Mouse (Mus musculus) heart, adult 2 months (tissue): ENCODE measurements around the gene Primpol. TPM values are rescaled to one million over a fixed set of nuclear protein-coding genes. Genes with fewer than 3 reads are reported as not detected.
A peak's percentile ranks its signal among the peaks of the same experiment; 100 is the strongest.

Experiments used
- DNase-seq, 2 experiments: peaks; one replicate each; pipeline ENCODE4 v3.0.0; 2021
- H3K27ac ChIP-seq: fragments of 200-600 bp; 2 replicates; pipeline ENCODE4 v1.8.1; 2022
- H3K27me3 ChIP-seq: fragments of 200-500 bp; 2 replicates; pipeline ENCODE4 v1.6.1; 2012; ENCODE audit warnings: mild to moderate bottlenecking, low read length, inconsistent platforms, mixed read lengths; ENCODE audit not compliant: control insufficient read depth, insufficient read depth
- H3K36me3 ChIP-seq: fragments of 200-500 bp; 2 replicates; pipeline ENCODE4 v1.6.1; 2012; ENCODE audit warnings: low read length, inconsistent platforms; ENCODE audit not compliant: control insufficient read depth, insufficient read depth
- H3K4me1 ChIP-seq: fragments of 200-500 bp; 2 replicates; pipeline ENCODE4 v1.6.1; 2011; ENCODE audit warnings: low read length; ENCODE audit not compliant: control insufficient read depth, insufficient read depth
- H3K4me3 ChIP-seq: fragments of 200-600 bp; 2 replicates; pipeline ENCODE4 v1.8.1; 2022
- H3K79me2 ChIP-seq: fragments of 200-500 bp; replicated peaks from 2 replicates; pipeline ENCODE4 v1.6.1; 2012; ENCODE audit warnings: mild to moderate bottlenecking, inconsistent platforms, low read length, moderate library complexity, mixed read lengths; ENCODE audit not compliant: control insufficient read depth, insufficient read depth
- H3K9ac ChIP-seq: fragments of 200-500 bp; 2 replicates; pipeline ENCODE4 v1.6.1; 2012; ENCODE audit warnings: low read depth, mild to moderate bottlenecking, control low read depth, inconsistent platforms, low read length, mixed read lengths
- CTCF ChIP-seq: fragments of 200-600 bp; IDR thresholded peaks from 2 replicates; pipeline ENCODE4 v1.8.1; 2022; ENCODE audit warnings: antibody characterized with exemption, mild to moderate bottlenecking, moderate library complexity
- EP300 ChIP-seq: fragments of 200-500 bp; IDR thresholded peaks from 2 replicates; pipeline ENCODE4 v1.6.1; 2011; ENCODE audit warnings: low read depth, low read length, control low read depth; ENCODE audit not compliant: insufficient read depth
- POLR2A ChIP-seq: fragments of 200-500 bp; IDR thresholded peaks from 2 replicates; pipeline ENCODE4 v1.6.1; 2011; ENCODE audit warnings: mild to moderate bottlenecking, low read depth, low read length, control low read depth; ENCODE audit not compliant: insufficient read depth
- WGBS: fragments of 180-500 bp; shearing (Covaris S2); methylation state at CpG from one replicate; pipeline ENCODE4 v1.1.7; 2018; 5-methylcytosine and 5-hydroxymethylcytosine counted together
- intact Hi-C: fragments of 180-260 bp; cut with DNase I; formaldehyde crosslinking; loops from one replicate; pipeline ENCODE4 v1.15.1; 2025
- polyA plus RNA-seq: library from polyadenylated mRNA; depleted of rRNA; stranded (reverse); fragments of >200 nt; gene quantifications from 2 replicates; pipeline ENCODE4 v1.2.3, GENCODE M21; 2012
- total RNA-seq, 2 experiments: library from RNA; stranded (reverse); gene quantifications; 2 replicates each; pipeline ENCODE4 v1.2.3; 2021

Gene Primpol
- total and polyA plus RNA-seq, 3 experiments: 0.86 to 2.4 (median 1.9) TPM

DNA sequence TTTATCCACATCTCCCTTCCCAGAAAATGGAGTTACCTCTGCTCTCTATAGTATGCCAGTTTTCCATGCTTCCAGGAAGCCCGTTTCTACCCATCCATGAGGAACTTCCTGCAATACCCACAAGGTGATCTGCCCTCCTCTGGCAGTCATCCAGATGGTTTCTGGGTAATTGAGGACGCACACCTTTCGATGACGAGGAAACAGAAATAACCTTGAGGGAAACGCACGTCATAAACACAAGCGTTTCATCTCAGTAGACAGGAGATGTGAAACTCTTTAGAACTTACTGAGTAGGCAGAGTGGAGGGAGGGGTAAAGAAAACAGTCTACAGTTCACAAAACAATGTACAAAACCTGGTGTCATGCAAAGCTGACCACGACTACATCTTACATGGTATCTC, 67.0 kb downstream of the Primpol start:
- no peaks in the 10 kb centered on the region for H3K27me3 ChIP-seq
- intact Hi-C loops: loop anchor here (2.0 to 10.0 kb wide), 2 partner anchors 69 to 395 kb away; no protein-coding TSS in a partner anchor

DNA sequence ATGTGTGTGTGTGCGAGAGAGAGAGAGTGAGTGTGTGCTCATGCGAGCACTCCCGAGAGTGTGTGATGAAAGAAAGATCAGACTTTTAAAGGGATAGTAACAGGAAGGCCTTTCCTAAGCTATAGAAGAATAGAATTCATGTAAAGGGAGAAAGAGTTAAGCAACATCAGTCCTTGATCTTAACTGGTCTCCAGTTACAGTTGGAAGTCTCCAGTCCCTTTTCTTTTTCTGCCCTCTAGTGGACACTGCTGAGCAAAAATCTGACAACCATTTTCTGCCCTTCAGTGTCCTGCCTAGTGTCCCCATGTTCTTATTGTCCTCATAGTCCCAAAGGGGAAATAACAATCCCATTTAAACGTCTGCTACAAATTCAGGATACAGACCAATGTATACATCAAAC, 69.8 kb downstream of the Primpol start:
- 30% methylated on average over 4 of the region's 4 CpGs for WGBS
- intact Hi-C loops: loop anchor here (1.0 to 10.0 kb wide), 5 partner anchors 76 to 362 kb away; partner anchors contain the start of gene Acsl1
- H3K4me1 ChIP-seq: peaks cover 1% of the 10 kb centered on the region; the same call in 1 of the 2 replicates
- no peaks in the 10 kb centered on the region for H3K27me3 ChIP-seq
- no peaks in the 10 kb centered on the region for H3K36me3 ChIP-seq
- H3K9ac ChIP-seq: no peak overlapping the region
- H3K79me2 ChIP-seq: no peaks in the 10 kb centered on the region
- H3K27ac ChIP-seq: no peak overlapping the region
- TF ChIP-seq CTCF (peak; percentile 85), POLR2A (no peak)
- no peak overlapping the region for H3K4me3 ChIP-seq
- peak in 1 of 2 experiments; percentile 21 for DNase-seq

More for the DNA sequence above, 67.0 kb downstream of the Primpol start:
- H3K4me3 ChIP-seq: no peak overlapping the region
- H3K79me2 ChIP-seq: no peaks in the 10 kb centered on the region
- peaks cover 1% of the 10 kb centered on the region; the same call in 1 of the 2 replicates for H3K4me1 ChIP-seq
- no peak overlapping the region for H3K27ac ChIP-seq
- no peaks in the 10 kb centered on the region for H3K36me3 ChIP-seq
- 77% methylated on average over 8 of the region's 8 CpGs for WGBS
- no peak for DNase-seq
- no peak for TF ChIP-seq POLR2A
- no peak for TF ChIP-seq CTCF
- TF ChIP-seq EP300: no peak
- no peak overlapping the region for H3K9ac ChIP-seq

DNA sequence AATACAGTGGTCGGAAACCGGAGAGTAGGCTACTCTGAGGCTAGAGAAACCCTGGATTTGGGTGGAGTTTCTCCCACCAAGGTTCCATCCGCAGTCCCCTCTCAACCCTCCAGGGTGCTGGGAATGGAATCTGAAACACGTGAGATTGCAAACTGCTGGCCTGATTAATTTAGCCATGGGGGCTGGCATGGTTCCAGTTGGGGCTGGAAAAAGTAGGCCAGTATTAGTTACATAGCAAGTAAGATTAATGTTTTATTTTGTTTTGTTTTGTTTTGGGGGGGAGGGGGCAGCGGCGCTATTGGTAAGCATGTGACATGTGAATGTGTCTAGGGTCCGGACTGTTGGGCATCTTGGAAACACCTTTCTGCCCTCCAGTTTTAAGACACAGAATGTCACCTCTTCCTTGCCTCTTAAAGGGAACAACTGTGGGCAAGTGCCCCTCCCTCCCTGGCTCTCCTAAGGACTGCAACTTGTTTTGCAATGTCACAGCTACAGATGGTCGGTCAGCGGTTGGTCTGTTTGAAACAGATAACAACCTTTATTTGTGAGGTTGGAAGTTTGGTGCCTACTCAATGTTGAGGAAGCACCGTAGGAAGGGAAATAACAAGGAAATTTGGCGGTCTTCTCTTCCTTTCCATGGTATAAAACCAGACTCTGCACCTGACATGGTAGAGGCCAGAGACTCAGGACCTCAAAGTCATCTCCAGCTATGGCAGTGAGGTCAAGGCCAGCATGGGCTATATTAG, 70.4 kb downstream of the Primpol start:
- Histone ChIP-seq H3K27me3 (no peaks in the 10 kb centered on the region), H3K79me2 (no peaks in the 10 kb centered on the region), H3K36me3 (no peaks in the 10 kb centered on the region), H3K27ac (peak overlapping the region; percentile 12; the same call in 1 of the 2 replicates), H3K4me3 (no peak overlapping the region), H3K9ac (no peak overlapping the region), H3K4me1 (peaks cover 1% of the 10 kb centered on the region; the same call in 1 of the 2 replicates)
- peak; percentile 28 to 30 for DNase-seq
- WGBS: 43% methylated on average over 11 of the region's 11 CpGs
- intact Hi-C loops: loop anchor here (1.0 to 10.0 kb wide), 5 partner anchors 76 to 362 kb away; partner anchors contain the start of gene Acsl1
- TF ChIP-seq CTCF: peak; percentile 35
- no peak for TF ChIP-seq EP300

DNA sequence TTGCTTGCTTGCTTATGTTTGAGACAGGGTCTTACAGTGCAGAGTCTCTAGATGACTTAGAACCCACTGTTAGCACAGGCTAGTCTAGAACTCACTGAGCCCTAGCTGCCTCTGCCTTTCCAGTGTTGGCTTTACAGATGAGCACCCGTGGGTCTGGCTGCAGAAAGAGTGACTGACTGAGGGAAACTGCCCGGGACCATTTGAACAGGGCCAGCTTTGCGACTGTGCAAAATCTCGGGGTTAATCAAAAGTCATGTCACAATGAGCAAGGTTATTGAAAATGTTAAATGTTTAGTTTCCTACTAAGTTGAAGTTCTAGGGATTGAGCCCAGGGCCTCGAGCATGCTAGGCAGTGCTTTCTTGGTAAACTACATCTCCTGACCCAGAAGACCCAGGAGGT, 71.2 kb downstream of the Primpol start:
- DNase-seq: no peak
- no peaks in the 10 kb centered on the region for H3K27me3 ChIP-seq
- H3K36me3 ChIP-seq: no peaks in the 10 kb centered on the region
- H3K9ac ChIP-seq: no peak overlapping the region
- H3K4me1 ChIP-seq: no peaks in the 10 kb centered on the region; the same call in 1 of the 2 replicates
- no peaks in the 10 kb centered on the region for H3K79me2 ChIP-seq
- 84% methylated on average over 5 of the region's 5 CpGs for WGBS
- intact Hi-C loops: loop anchor here (2.0 to 10.0 kb wide), 4 partner anchors 75 to 361 kb away; partner anchors contain the start of gene Acsl1
- TF ChIP-seq EP300: no peak
- no peak for TF ChIP-seq CTCF
- TF ChIP-seq POLR2A: no peak
- no peak overlapping the region for H3K4me3 ChIP-seq
- no peak overlapping the region; the same call in 1 of the 2 replicates for H3K27ac ChIP-seq

DNA sequence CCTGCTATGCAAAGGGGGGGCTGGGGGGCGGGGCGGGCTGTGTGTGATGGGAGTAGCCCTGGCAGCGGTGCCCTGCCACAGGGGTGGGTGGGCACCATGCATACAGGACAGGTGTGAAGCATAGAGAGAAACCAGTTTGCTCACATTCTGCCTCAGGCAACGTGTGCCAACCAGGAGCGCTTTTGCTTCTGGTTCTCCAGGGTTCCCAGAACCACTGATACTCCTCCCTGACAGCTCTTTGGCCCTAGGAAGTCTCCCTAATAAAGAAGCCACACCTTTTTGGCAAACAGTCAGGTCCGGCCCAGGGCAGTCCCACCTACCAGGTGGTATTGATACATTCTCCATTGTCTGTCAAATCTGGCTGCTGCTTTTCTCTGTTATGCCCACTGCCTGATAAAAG, 73.3 kb downstream of the Primpol start:
- WGBS: 63% methylated on average over 6 of the region's 6 CpGs
- no peak overlapping the region for H3K27ac ChIP-seq
- H3K36me3 ChIP-seq: no peaks in the 10 kb centered on the region
- H3K4me3 ChIP-seq: no peak overlapping the region
- no peak overlapping the region for H3K9ac ChIP-seq
- no peaks in the 10 kb centered on the region for H3K79me2 ChIP-seq
- intact Hi-C loops: loop anchor here (10.0 kb wide), 1 partner anchor 359 kb away; no protein-coding TSS in a partner anchor
- no peak for TF ChIP-seq CTCF
- no peak for TF ChIP-seq EP300
- TF ChIP-seq POLR2A: no peak
- no peaks in the 10 kb centered on the region; the same call in 1 of the 2 replicates for H3K4me1 ChIP-seq
- no peaks in the 10 kb centered on the region for H3K27me3 ChIP-seq
- no peak for DNase-seq

DNA sequence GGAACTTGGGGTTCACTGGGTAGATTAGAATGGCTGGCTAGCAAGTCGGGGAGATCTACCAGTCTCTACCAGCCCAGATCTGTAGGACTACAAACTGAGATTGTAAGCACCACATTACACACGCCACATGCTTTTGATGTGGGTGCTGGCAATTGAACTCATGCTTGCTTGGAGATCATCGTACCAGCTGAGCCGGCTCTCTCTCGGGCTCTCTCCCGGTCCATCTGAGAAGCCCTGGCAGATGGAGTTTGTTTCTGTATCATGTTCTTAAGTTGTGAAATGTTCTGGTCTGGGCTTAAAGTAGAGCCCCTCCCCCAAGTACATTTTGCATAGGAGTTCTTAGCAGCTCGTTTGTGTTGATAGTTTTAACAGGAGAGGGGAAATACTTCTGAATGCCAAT, 73.8 kb downstream of the Primpol start:
- H3K4me1 ChIP-seq: no peaks in the 10 kb centered on the region; the same call in 1 of the 2 replicates
- no peak for DNase-seq
- no peak overlapping the region for H3K9ac ChIP-seq
- no peak overlapping the region for H3K4me3 ChIP-seq
- no peaks in the 10 kb centered on the region for H3K27me3 ChIP-seq
- 61% methylated on average over 7 of the region's 7 CpGs for WGBS
- no peak overlapping the region for H3K27ac ChIP-seq
- TF ChIP-seq EP300 (no peak), CTCF (no peak), POLR2A (no peak)
- H3K36me3 ChIP-seq: no peaks in the 10 kb centered on the region
- H3K79me2 ChIP-seq: no peaks in the 10 kb centered on the region
- intact Hi-C loops: loop anchor here (10.0 kb wide), 1 partner anchor 358 kb away; no protein-coding TSS in a partner anchor
